Mouse (Mus musculus): ENCODE results near the gene Tgm2.
A peak's percentile ranks its signal among the peaks of the same experiment; 100 is the strongest.

The Tgm2 gene

DNA sequence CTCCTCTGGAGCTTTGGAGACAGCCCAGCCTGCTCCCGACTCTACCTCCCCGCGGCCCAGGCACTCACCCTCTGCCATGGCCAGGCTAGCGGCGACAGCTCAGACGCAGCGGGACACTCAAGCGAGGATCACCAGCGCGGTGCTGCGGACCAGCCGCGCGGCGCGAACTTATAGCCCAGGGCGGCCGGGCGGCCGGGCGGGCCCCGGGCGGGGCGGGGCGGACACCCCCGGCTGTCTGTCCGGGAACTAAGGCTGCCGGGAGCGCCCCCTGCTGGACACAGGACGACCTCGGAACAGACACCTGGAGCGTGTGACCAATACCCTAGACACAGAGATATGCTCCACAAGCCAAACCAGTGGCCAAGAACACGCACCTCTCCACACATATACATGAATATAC is at the start of gene Tgm2:
Gene Tgm2, minus strand, starts transcription at position 214 of the 400 bp plus-strand sequence.
- DNase-seq (ENCODE audit: low spot score in 2 of 2) = peak; percentile 98

- DNase-seq (ENCODE audit: low spot score in 2 of 2) = peak in 1 of 2 experiments; percentile 64
These were observed 48.9 kb upstream of the Tgm2 start for GRCm38 (mm10) chr2:158194945-158195640.

DNA sequence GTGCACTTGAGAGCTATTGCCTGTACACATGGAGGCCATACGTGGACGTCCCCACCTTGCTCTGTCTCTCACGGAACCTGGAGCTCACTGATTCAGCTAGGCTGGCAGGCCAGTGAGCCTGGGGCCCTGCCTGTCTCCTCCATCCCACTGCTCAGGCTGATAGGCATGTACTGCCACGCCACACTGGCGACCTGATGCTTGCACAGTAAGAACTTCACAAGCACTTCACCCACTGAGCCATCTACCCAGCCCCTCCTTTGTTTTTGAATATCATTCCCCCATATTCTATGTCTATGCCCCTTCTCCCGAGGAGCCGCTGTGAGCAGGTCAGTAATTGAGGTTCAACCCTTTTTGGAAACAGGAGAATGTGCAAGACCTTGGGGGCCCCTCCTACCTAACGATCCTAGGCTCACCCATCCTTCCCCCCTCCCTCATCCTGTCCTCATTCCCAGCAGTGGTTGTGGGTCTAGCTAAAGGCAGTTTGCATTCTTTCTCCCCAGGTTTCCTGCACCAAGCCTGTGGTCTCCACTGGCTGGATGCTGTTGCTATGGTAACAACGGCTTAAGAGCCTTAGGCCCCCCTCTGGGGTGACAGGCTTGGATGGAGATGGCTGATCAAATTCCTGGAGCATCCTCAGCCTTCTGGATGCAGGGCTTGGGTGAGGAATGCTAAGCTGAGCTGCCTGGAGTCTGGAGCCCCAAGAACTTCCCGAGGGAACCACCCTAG is 47.5 kb upstream of the Tgm2 start:
- DNase-seq (ENCODE audit: low spot score in 2 of 2) = no peak

DNA sequence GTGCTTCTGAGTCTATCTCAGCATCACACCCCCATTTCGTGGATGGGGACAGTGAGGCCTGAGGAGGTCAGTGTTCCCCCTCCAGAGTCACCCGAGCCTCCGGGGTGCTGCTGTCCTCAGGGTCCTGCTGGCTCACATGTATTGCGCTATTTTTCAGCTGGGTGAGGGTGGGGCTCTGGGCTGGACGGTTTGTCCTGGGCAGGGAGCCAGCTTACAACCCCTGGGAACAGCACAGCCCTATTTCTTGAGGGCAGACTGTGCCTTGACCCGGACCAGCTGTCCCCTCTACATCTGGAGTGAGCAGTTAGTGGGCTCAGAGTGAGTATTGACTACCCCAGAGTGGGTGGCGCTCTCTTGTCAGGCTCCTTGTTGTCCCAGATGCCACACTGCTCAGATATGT is 44.9 kb upstream of the Tgm2 start:
- no peak for DNase-seq (ENCODE audit: low spot score in 2 of 2)

- DNase-seq (ENCODE audit: low spot score in 2 of 2) = no peak
These were observed 43.2 kb upstream of the Tgm2 start for GRCm38 (mm10) chr2:158189451-158189850.

DNA sequence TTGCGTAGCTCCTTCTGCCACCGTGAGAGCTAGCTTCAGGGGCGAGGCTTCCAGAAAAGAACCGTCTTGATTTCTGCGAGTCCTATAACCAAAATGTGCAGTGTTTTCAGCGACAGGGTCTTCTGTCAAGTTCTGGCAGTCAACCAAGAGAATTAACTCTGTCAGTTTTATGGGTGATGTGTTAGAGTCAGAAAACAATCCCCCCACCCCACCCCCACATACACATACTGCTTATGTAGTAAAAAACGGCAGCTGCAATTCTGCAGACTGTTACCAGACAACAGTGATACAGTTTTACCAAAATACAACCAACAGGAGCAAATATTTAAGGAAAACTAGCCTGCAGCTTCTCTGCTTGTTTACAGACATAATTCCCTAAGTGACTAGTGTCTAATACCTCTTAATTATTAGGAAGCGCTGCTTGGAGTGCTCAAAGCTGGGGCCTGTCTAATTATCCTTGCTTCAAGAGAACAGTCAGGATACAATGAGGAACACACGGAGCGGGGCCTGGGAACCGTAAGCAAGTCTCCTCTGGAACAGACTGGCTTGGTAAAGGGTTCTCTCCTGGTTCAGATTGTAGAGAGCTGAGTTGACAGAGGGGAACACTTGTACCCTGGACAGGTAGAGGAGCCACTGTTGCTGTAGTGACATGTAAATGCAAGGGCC is 40.1 kb upstream of the Tgm2 start:
- DNase-seq (ENCODE audit: low spot score in 2 of 2) = no peak

GRCm38 (mm10) chr2:158183266-158183665 is 37.0 kb upstream of the Tgm2 start:
- no peak for DNase-seq (ENCODE audit: low spot score in 2 of 2)

- DNase-seq (ENCODE audit: low spot score in 2 of 2) = no peak
These were observed 35.7 kb upstream of the Tgm2 start for GRCm38 (mm10) chr2:158181932-158182331.

DNA sequence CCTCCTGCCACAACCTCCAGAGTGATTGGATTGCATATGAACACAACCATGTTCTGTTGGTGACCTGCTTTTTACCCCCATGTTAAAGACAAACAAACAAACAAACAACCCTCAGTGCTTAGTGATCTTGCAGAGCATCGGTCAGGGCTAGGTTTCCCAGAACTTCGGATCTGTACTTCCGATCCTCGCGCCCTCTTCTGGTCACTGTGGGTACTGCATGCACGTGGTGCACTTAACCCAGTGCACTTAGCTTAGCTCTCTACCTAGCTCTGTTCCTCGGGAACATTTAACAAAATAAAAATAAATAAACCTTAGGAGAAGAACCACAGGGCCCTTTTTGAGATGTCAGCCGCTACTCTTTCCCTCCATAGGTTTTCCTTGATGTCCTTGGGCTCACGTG is 34.6 kb upstream of the Tgm2 start:
- DNase-seq (ENCODE audit: low spot score in 2 of 2) = peak; percentile 75 to 88

- DNase-seq (ENCODE audit: low spot score in 2 of 2) = no peak
These were observed 33.3 kb upstream of the Tgm2 start for GRCm38 (mm10) chr2:158179370-158180111.

DNA sequence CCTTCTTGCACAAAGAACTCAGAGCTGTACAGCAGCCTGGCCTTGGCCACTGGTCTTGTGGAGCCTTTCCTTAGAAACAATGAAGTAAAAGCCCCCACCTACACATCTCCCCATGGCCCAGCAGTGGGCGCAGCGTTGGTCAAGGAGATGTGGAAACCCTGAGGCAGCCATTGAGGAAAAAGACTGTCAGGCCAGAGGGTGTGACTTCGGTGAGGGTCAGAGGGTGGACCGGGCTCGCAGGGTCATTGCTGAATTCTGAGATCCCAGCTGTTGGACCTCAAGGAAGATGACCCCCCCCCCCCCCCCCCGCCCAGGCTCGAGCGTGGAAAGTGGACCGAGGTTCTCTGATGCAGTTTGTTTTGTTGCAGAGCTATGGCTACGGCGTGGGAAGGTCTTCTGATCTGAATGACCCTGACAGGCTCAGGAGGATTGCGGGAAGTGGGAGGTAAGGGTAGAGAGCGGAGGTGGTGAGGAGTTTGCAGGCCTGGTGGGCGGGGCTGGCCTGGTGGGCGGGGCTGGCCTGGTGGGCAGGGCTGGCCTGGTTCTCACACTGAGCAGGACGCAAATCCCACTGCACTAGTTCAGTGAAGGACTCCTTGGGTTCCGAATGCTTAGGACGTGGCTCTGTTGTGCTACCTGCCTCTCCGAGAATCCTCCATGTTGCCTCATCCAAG is 32.6 kb upstream of the Tgm2 start:
- DNase-seq (ENCODE audit: low spot score in 2 of 2) = peak; percentile 61 to 85

GRCm38 (mm10) chr2:158178139-158178538 is 31.9 kb upstream of the Tgm2 start:
- no peak for DNase-seq (ENCODE audit: low spot score in 2 of 2)

DNA sequence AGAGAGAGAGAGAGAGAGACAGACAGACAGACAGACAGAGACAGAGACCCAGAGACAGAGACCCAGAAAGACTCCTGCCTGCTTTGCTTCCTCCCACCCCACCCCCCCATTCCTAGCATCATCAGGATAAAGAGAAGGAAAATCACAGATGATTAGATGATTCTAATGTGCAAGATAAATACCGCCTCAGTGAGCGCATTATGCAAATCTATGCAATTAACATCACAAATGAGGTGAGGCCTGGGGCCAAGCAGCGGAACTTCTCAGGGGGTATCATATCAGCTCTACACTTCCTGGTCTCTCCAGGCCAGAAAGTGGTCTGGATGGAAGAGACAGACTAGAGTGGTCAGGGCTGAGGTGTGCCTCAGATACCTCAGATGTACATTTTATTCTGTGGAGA is 31.3 kb upstream of the Tgm2 start:
- no peak for DNase-seq (ENCODE audit: low spot score in 2 of 2)

- no peak for DNase-seq (ENCODE audit: low spot score in 2 of 2)
These were observed 30.5 kb upstream of the Tgm2 start for GRCm38 (mm10) chr2:158176763-158177162.

- DNase-seq (ENCODE audit: low spot score in 2 of 2) = no peak
These were observed 29.2 kb upstream of the Tgm2 start for GRCm38 (mm10) chr2:158175433-158175832.

GRCm38 (mm10) chr2:158174958-158175357 is 28.7 kb upstream of the Tgm2 start:
- no peak for DNase-seq (ENCODE audit: low spot score in 2 of 2)

GRCm38 (mm10) chr2:158174438-158174837 is 28.2 kb upstream of the Tgm2 start:
- DNase-seq (ENCODE audit: low spot score in 2 of 2) = no peak

- no peak for DNase-seq (ENCODE audit: low spot score in 2 of 2)
These were observed 24.2 kb upstream of the Tgm2 start for GRCm38 (mm10) chr2:158170394-158170793.

- no peak for DNase-seq (ENCODE audit: low spot score in 2 of 2)
These were observed 23.5 kb upstream of the Tgm2 start for GRCm38 (mm10) chr2:158169771-158170170.

- no peak for DNase-seq (ENCODE audit: low spot score in 2 of 2)
These were observed 23.1 kb upstream of the Tgm2 start for GRCm38 (mm10) chr2:158169351-158169750.

DNA sequence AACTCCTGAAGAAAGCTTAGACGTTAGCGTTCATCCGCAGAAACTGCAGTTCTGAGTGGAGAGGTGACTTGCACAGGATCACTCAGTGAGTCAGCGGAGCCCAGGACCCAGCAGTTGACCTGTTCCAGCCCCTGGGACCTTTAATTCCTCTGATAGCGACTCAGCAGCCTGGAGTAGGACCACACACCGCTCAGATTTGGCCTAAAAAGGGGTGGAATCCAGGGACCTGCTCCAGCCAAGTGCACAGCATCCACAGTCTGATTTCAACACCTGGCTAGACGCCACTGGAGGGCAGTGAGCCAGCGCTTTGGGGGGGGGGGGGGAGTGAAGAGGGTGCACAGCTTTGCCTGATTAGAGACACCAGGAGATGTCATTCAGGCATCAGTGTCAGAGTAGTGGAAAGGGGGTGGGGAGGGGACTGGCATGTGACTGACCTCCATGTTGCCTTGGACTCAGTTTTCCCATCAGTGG is 22.5 kb upstream of the Tgm2 start:
- DNase-seq (ENCODE audit: low spot score in 2 of 2) = no peak
